Mouse (Mus musculus): ENCODE measurements at regions not wholly inside any gene's neighbourhood (a gene's known extent, or its start where the extent isn't known, plus 50 kb on each side); places are given as distances from the start of the nearest gene placed in this dataset.

GRCm38 (mm10) chr1:64200387-64201023 is 78.4 kb upstream of the Klf7 start:
- no peak for TF ChIP-seq GATA1 (IDR thresholded peaks at IDR 0.05; ENCODE audit: borderline replicate concordance, low read length)
- no peak for TF ChIP-seq FLI1 (IDR thresholded peaks at IDR 0.05; ENCODE audit: low read length)
